Mouse (Mus musculus): ENCODE measurements around the gene Sorl1.
A peak's percentile ranks its signal among the peaks of the same experiment; 100 is the strongest.

Gene Sorl1

GRCm38 (mm10) chr9:42004140-42004539, 120.0 kb downstream of the Sorl1 start:
- DNase-seq (ENCODE audit: low read depth), result no peak

- DNase-seq (ENCODE audit: low read depth), result peak; percentile 76
Observed at GRCm38 (mm10) chr9:41999498-42000473, 124.3 kb downstream of the Sorl1 start.

DNA sequence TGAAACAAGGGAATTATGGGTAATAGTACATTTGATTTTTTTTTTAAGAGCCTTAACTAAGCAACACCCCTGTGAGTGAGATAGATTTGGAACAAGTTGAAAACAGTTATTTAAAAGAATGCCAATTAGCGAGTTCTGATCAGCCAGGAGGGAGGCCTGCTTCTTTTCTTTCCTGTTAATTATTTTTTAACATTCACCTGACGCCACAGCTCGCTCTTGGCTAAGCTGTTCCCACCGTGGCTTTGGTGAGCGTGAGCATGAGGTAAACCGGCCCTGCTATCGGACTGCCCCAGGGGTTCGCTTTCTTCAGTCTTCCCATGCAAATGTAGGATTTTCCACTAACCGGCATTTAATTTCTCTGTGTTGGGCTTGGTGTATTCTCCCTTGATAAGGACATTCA, 128.8 kb downstream of the Sorl1 start:
- no peak for DNase-seq (ENCODE audit: low read depth)

DNA sequence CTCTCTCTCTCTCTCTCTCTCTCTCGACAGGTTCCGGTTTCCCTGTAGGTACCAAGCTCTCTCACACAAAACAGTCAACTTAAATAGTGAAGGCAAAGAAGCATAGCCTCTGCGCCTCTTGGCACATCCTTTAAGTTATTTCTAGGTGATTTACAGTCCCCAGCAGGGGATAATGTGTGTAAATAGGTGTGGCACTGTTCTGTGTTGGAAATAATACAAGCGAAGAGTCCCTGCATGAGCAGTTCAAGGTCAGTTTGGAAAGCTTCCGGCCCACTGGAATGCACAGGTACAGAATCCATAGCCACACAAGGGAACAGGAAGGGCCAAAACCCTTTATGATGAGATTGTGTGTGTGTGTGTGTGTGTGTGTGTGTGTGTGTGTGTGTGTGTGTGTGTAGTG, 130.3 kb downstream of the Sorl1 start:
- no peak for DNase-seq (ENCODE audit: low read depth)

DNA sequence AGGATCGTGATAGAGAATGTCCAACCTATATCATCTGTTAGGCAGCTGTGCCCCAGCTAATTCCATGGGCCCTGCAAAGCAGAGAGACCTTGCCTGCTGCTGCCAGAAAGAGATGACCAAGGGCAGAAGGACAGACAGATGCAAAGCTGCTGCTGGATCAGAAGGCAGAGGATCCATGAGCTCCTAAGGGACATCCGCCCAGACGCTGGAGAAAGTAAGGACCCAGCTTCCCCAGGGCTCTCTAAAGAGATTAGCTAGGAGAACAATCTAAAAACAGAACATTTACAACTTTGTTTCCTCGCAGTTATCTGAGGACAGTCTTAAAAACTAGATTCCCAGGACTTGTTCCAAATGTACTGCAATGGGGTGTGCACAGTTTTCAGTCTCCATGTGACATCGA, 131.3 kb downstream of the Sorl1 start:
- no peak for DNase-seq (ENCODE audit: low read depth)

DNA sequence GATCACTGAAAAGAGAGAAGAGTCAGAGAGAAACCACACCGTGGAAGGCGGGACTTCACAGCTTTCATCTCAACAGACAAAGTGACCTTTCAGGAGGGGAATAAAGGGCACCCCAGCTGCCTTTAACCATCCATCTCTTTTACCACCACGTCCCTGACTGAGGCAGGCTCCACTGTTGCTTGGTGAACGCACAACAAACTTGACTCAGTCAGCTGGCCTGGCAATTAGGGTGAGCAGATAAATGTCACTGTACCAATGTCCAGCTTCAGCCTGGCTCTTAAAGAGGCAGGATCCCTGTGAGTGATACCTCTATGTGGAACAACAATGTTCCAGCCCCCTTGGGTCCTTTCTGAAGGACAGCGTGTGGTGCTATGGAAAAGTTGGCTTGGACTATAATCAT, 138.5 kb downstream of the Sorl1 start:
- DNase-seq (ENCODE audit: low read depth), result no peak

GRCm38 (mm10) chr9:41985052-41985451, 139.0 kb downstream of the Sorl1 start:
- DNase-seq (ENCODE audit: low read depth), result no peak

- no peak for DNase-seq (ENCODE audit: low read depth)
Observed at GRCm38 (mm10) chr9:41984306-41984705, 139.8 kb downstream of the Sorl1 start.

DNA sequence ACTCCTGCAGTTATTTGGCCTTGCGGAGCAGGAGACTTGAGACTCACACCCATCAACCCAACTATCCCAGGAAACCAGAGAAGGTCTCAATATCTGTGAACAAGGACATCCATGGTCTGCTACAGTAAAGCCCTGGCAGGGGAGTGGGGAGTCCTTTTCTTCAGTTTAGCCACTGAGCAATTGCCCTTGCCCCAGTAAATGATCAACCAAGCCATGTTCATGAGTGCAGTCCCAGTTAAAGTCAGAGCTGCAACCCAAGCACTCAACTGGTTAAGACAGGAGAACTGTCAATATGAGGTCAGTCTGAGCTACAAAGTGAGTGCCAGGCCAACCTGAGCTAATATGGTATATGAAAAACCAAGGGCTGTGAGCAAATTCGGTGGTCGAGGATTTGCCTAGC, 140.8 kb downstream of the Sorl1 start:
- no peak for DNase-seq (ENCODE audit: low read depth)

DNA sequence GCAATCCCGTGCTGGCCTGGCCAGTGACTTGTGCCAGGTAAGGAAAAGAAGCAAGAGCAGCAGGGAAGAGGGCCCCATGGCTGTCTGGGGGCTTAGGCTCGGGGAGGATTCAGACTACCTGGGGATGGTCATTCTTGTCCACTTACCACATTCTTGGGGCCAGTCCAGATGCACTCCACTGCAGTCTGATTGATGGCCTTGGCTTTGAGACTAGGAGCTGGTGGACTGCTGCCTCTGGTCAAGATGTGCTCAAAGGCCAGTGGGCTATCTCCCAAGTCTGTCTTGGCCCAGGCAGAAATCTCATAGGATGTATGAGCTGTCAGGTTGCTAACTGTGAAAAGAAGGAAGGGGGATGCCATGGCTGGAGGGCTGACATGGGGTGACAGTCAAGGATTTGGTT, 141.3 kb downstream of the Sorl1 start:
- DNase-seq (ENCODE audit: low read depth), result no peak

DNA sequence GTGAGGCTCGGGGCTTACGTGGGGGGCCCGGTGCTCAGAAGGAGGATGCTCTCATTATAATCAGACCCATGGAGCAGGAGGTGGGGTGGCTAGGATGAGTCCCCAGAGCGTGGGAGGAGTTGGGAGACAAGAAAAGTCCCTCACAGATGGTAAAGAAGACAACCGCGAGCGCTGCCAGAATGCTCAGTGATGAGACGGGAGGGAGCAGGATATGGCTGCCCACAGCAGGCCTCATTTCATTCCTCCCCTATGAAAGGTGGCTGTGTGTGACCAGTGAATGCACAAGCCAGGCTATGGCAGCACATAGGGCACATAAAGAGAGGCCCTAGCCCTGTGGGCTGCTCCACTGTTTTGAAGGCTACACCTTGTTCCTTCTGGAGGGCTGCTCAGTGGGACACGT, 142.1 kb downstream of the Sorl1 start:
- no peak for DNase-seq (ENCODE audit: low read depth)

GRCm38 (mm10) chr9:41981306-41981705, 142.8 kb downstream of the Sorl1 start:
- DNase-seq (ENCODE audit: low read depth), result no peak

DNA sequence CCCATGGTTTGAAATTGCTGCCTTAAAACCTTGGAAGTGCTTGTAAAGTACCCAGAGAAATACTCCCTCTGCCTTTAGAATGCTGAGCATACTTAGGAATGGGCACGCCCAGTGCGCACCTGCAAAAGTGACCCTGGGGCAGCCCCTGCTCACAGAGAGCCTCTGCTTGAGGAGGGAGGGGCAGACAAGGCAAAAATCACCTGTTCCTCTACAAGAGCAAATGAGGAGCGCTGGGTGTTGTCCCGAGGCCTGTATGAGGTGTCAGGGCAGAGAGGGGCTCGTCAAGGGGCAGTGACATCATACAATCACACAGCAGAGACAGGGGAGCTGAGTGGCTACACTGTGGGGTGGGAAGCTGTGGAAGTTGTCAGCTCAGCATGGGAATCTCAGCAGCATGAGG, 143.3 kb downstream of the Sorl1 start:
- no peak for DNase-seq (ENCODE audit: low read depth)

DNA sequence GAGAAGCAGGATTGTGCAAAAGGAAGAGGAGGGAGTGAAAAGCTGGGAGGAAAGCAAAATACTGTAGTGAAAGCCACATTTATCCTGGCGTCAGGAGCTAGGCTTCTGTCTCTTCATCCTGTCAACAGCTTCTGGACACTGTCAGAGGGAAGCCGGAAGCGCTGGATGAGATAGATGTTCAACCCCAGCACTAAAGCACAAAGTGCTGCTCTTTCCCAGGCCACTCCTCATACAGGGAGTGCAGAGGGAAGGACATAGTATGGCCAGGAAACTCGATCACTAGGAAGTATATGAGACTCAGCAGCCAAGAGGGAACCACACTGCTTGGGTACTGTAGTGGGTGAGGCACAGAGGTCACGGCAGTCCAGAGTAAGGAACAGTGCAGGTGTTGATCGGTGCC, 145.7 kb downstream of the Sorl1 start:
- DNase-seq (ENCODE audit: low read depth), result no peak

DNA sequence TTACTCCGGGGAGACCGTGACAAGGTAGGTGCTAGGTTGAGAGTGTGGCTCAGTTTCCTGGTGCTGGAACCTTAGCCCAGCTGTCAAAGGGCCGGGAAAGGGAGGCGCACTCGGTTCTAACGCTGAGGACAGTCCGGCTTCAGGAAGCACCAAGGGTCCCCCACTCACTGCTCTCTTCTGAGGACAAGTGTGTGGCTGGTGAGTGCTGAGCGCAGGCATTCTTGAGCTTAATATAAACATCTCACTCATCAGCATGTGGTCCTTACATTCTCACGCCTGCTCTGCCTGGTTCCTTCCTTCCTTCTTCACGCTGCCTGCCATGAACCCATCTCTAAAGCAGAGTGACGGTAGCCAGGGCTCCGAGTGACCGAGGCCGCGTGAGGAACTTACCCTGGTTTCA, 148.1 kb downstream of the Sorl1 start:
- no peak for DNase-seq (ENCODE audit: low read depth)

DNA sequence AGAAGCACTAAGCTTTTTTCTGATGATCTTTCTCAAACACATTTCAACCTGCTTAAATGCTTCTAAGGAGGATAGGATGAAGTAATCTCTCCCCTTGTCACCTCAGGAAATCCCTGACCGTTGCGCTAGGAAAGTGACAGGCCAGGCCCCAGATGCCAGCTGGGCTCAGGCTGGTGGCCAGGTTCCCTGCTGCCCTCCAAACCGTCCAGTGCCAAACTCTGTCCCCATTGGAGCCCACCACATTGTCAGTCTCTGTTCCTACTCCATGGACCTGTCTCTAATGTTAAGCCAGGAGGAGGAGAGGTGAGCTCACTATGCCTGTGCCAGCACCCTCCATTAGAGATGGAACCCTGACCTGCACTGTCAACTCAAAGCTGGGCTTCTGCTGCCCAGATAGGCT, 149.4 kb downstream of the Sorl1 start:
- no peak for DNase-seq (ENCODE audit: low read depth)

GRCm38 (mm10) chr9:41973775-41974657, 150.1 kb downstream of the Sorl1 start:
- peak; percentile 22 for DNase-seq (ENCODE audit: low read depth)

DNA sequence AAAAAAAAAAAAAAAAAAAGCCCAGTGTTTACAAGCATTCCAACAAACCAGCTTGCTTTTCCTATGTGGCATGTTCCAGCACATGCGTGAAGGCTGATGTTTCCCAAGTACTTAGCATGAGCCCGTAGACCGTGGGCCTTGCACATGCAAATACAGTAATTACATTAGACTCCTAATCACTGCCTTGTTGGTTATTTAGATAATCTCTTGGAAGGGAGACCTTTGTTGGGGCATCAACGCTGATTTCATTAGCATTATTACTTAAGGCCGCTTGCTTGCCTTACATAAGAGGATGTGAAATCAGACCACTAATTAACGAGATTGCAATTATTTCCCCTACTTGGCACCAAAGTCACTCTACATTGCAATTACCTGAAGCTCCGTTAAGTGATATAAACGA, 154.1 kb downstream of the Sorl1 start:
- no peak for DNase-seq (ENCODE audit: low read depth)

GRCm38 (mm10) chr9:41968673-41969460, 155.2 kb downstream of the Sorl1 start:
- DNase-seq (ENCODE audit: low read depth), result no peak

DNA sequence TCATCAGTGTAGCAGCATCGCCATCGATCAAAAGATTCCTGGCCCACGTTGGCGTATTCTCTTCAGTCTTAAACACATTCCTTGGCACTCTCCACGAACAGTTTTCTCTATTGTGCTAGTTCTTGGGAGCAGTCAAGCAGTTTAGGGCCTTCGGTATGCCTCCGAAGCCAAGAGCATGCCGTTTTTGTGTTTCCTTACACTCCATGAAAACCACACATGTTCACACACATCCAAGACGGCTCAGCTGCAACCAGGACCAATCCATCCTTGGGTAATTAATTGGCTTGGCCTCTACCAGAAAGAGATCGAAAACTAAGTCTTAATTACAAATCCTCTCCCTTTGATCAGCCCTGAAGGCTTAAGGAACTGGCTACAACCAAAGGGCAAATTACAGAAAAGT, 162.8 kb downstream of the Sorl1 start:
- DNase-seq (ENCODE audit: low read depth), result no peak

DNA sequence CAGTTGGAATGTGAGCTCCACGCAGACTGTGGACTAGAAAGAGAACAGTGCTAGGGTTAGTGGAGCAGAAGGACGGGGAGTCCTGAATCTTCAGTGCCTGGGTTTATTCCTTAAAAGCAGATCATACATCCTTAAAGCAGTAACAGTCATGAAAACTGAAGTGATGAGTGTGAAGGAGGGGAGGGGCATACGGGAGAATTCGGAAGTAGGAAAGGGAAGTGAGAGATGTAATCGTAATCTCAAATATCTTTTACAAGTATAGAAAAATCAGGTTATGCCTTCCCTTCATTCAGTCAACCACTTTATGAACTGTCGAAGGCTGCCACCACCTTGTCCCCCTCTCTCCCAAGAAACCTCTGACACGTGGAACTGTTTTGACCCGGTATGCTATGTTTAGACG, 165.8 kb downstream of the Sorl1 start:
- DNase-seq (ENCODE audit: low read depth), result no peak

- peak; percentile 51 for DNase-seq (ENCODE audit: low read depth)
Observed at GRCm38 (mm10) chr9:41953486-41953885, 170.6 kb downstream of the Sorl1 start.

All from naive thymus-derived CD4-positive, alpha-beta T cell, adult 2 months (primary cell).